Mouse (Mus musculus): ENCODE results near the gene Tmem41b. TPM values are rescaled to one million over a fixed set of nuclear protein-coding genes. Genes with fewer than 3 reads are reported as not detected.

Gene Tmem41b
- polyA plus RNA-seq, 2 experiments, result 59.0 to 72.4 TPM

GRCm38 (mm10) chr7:109975966-109976715 lies 10.6 kb downstream of the Tmem41b start:
- Histone ChIP-seq H3K4me3 (replicated peaks; ENCODE audit: low read length) (no peak overlapping the region), H3K4me2 (replicated peaks; ENCODE audit: low read depth, low read length, severe bottlenecking) (no peak overlapping the region), H3K4me1 (ENCODE audit: control insufficient read depth, insufficient read depth, low read length) (no peaks in the 10 kb centered on the region), H3K36me3 (ENCODE audit: control insufficient read depth, insufficient read depth, low read length) (peaks cover 57% of the 10 kb centered on the region), H3K9ac (ENCODE audit: low read depth, low read length, severe bottlenecking) (no peak overlapping the region), H3K9me3 (ENCODE audit: control insufficient read depth, low read length) (no peaks in the 10 kb centered on the region), H3K27me3 (ENCODE audit: control insufficient read depth, insufficient read depth, low read length) (no peaks in the 10 kb centered on the region), H3K27ac (replicated peaks; ENCODE audit: low read depth, low read length) (no peak overlapping the region)
- ATAC-seq (ENCODE audit: low FRiP score, low read depth) (no peak), DNase-seq (ENCODE audit: low spot score) (no peak)
- 94% methylated on average over 6 of the region's 6 CpGs for WGBS
- TF ChIP-seq POLR2A (IDR thresholded peaks at IDR 0.05; ENCODE audit: borderline replicate concordance, extremely low read depth, insufficient read depth, insufficient read length), result no peak

DNA sequence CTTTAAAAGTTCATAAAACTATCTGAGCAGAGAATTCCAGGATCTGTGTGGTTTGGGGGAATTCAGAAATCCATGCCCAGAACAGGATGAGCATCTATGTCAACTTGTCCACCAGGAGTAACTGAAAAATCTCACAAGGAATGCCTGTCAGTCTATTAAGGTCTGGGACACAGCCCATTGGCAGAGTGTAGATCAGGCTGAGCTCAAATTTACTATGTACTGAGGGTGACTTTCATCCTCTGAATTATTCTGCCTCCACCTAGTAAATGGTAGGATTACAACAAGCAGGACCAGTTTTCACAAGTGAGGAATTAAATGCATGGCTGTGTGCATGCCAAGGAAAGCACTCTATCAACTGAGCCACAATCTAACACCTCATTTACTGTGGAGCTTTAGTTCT lies 17.2 kb downstream of the Tmem41b start:
- Histone ChIP-seq H3K9me3 (ENCODE audit: control insufficient read depth, low read length) (no peaks in the 10 kb centered on the region), H3K27me3 (ENCODE audit: control insufficient read depth, insufficient read depth, low read length) (no peaks in the 10 kb centered on the region), H3K36me3 (ENCODE audit: control insufficient read depth, insufficient read depth, low read length) (peaks cover 7% of the 10 kb centered on the region), H3K9ac (ENCODE audit: low read depth, low read length, severe bottlenecking) (no peak overlapping the region), H3K4me2 (replicated peaks; ENCODE audit: low read depth, low read length, severe bottlenecking) (no peak overlapping the region), H3K4me3 (replicated peaks; ENCODE audit: low read length) (no peak overlapping the region), H3K4me1 (ENCODE audit: control insufficient read depth, insufficient read depth, low read length) (peaks cover 12% of the 10 kb centered on the region), H3K27ac (replicated peaks; ENCODE audit: low read depth, low read length) (peak overlapping the region; percentile 1)
- peak; percentile 36 for ATAC-seq (ENCODE audit: low FRiP score, low read depth)
- peak; percentile 32 for DNase-seq (ENCODE audit: low spot score)
- TF ChIP-seq POLR2A (IDR thresholded peaks at IDR 0.05; ENCODE audit: borderline replicate concordance, extremely low read depth, insufficient read depth, insufficient read length), result no peak

DNA sequence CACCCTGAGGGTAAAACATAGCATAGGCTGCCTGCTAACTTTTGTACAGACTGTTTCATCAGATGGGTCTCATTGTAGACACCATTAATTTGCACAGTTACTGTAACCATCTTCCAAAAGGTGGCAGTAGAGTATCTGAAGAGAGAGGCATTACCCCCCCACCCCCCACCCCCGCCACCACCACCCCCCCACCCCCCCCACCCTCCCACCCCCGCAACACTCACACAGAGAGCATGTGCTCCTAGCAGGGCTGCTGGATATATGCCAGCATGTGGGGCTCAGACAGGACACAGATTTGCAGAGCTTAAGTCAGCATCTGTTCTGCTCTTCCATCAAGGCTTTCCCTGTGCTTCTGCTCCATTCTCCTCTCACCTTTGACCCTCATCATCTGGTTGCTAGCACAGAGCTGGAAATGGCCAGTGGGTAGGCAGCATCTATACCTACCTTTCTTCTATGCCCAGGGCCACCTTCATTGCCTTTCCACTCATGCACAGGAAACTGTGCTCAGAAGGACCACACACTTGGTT lies 17.7 kb downstream of the Tmem41b start:
- H3K4me3 ChIP-seq (replicated peaks; ENCODE audit: low read length), result no peak overlapping the region
- peaks cover 7% of the 10 kb centered on the region for H3K36me3 ChIP-seq (ENCODE audit: control insufficient read depth, insufficient read depth, low read length)
- no peak overlapping the region for H3K9ac ChIP-seq (ENCODE audit: low read depth, low read length, severe bottlenecking)
- TF ChIP-seq POLR2A (IDR thresholded peaks at IDR 0.05; ENCODE audit: borderline replicate concordance, extremely low read depth, insufficient read depth, insufficient read length), result no peak
- H3K27ac ChIP-seq (replicated peaks; ENCODE audit: low read depth, low read length), result peak overlapping the region; percentile 43
- peak; percentile 85 for ATAC-seq (ENCODE audit: low FRiP score, low read depth)
- peaks cover 12% of the 10 kb centered on the region for H3K4me1 ChIP-seq (ENCODE audit: control insufficient read depth, insufficient read depth, low read length)
- 0% methylated on average over 1 of the region's 2 CpGs for WGBS
- no peaks in the 10 kb centered on the region for H3K27me3 ChIP-seq (ENCODE audit: control insufficient read depth, insufficient read depth, low read length)
- no peaks in the 10 kb centered on the region for H3K9me3 ChIP-seq (ENCODE audit: control insufficient read depth, low read length)
- peak; percentile 79 for DNase-seq (ENCODE audit: low spot score)
- no peak overlapping the region for H3K4me2 ChIP-seq (replicated peaks; ENCODE audit: low read depth, low read length, severe bottlenecking)

DNA sequence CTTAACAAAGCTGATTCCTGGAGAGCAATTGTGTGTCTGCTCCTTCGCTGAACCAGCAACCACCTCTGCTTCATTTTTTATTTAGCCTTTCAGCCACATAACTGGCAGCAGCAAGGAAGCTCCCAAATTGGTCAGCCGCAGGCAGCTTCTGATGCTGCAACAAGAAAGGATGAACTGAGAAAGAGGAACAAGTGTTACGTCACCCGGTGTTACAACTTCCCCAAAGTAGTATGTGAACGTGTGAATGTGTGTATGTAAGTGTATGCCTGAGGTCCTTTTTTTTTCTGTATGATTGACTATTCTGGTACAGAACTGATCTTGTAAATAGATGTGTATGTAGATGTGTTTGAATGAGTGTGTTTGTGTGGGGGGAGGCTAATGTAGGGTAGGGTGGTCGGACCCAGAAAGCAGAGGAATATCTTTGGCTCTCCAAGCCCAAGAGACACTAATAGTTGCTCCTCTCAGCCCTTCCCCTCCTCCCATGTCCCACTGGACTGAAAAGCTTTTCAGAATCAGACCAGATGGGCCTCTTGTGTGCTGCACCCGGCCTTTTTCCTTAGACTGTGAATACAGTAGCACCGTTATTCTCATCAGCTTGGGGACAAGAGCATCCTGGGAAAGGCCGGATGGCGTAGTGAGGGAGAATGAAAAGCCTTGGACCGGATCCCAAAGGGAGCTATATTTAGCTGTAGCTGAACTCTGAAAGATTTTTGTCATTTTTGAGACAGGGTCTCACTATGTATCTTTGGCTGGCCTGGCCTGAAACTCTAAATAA lies 18.7 kb downstream of the Tmem41b start:
- Histone ChIP-seq H3K9me3 (ENCODE audit: control insufficient read depth, low read length) (no peaks in the 10 kb centered on the region), H3K4me1 (ENCODE audit: control insufficient read depth, insufficient read depth, low read length) (peaks cover 12% of the 10 kb centered on the region), H3K4me2 (replicated peaks; ENCODE audit: low read depth, low read length, severe bottlenecking) (no peak overlapping the region), H3K27me3 (ENCODE audit: control insufficient read depth, insufficient read depth, low read length) (no peaks in the 10 kb centered on the region), H3K36me3 (ENCODE audit: control insufficient read depth, insufficient read depth, low read length) (peaks cover 6% of the 10 kb centered on the region), H3K4me3 (replicated peaks; ENCODE audit: low read length) (no peak overlapping the region), H3K27ac (replicated peaks; ENCODE audit: low read depth, low read length) (peak overlapping the region; percentile 43; the same call in 1 of the 2 replicates), H3K9ac (ENCODE audit: low read depth, low read length, severe bottlenecking) (0 out of 2 replicates have a peak overlapping the region, but pooled peaks have one; percentile 12)
- DNase-seq (ENCODE audit: low spot score) (peak; percentile 45), ATAC-seq (ENCODE audit: low FRiP score, low read depth) (no peak)
- 76% methylated on average over 11 of the region's 11 CpGs for WGBS
- no peak for TF ChIP-seq POLR2A (IDR thresholded peaks at IDR 0.05; ENCODE audit: borderline replicate concordance, extremely low read depth, insufficient read depth, insufficient read length)

GRCm38 (mm10) chr7:109965658-109966057 lies 21.1 kb downstream of the Tmem41b start:
- H3K36me3 ChIP-seq (ENCODE audit: control insufficient read depth, insufficient read depth, low read length), result no peaks in the 10 kb centered on the region
- DNase-seq (ENCODE audit: low spot score) (no peak), ATAC-seq (ENCODE audit: low FRiP score, low read depth) (no peak)
- no peak overlapping the region for H3K9ac ChIP-seq (ENCODE audit: low read depth, low read length, severe bottlenecking)
- no peaks in the 10 kb centered on the region for H3K9me3 ChIP-seq (ENCODE audit: control insufficient read depth, low read length)
- no peak for TF ChIP-seq POLR2A (IDR thresholded peaks at IDR 0.05; ENCODE audit: borderline replicate concordance, extremely low read depth, insufficient read depth, insufficient read length)
- H3K4me2 ChIP-seq (replicated peaks; ENCODE audit: low read depth, low read length, severe bottlenecking), result no peak overlapping the region
- H3K27me3 ChIP-seq (ENCODE audit: control insufficient read depth, insufficient read depth, low read length), result no peaks in the 10 kb centered on the region
- H3K4me1 ChIP-seq (ENCODE audit: control insufficient read depth, insufficient read depth, low read length), result peaks cover 34% of the 10 kb centered on the region
- H3K27ac ChIP-seq (replicated peaks; ENCODE audit: low read depth, low read length), result no peak overlapping the region
- H3K4me3 ChIP-seq (replicated peaks; ENCODE audit: low read length), result no peak overlapping the region

Measured in limb, embryonic 14.5 days (tissue).